Mouse (Mus musculus): ENCODE data around the gene Bpifb9b. TPM values are rescaled to one million over a fixed set of nuclear protein-coding genes. Genes with fewer than 3 reads are reported as not detected.
"Not testable (repeated sequence)": the region's sequence is repeated elsewhere in the genome, so short reads cannot be mapped to it uniquely, and the experiment has no call there.

Gene Bpifb9b
- polyA plus RNA-seq, 1 experiment from 2014 or later, result not detected

- Histone ChIP-seq H3K9me3 (no peaks in the 10 kb centered on the region), H3K4me3 (no peak overlapping the region), H3K27ac (no peak overlapping the region), H3K36me3 (peaks cover 66% of the 10 kb centered on the region), H3K27me3 (ENCODE audit: insufficient read depth, poor library complexity, severe bottlenecking) (no peaks in the 10 kb centered on the region), H3K4me1 (replicated peaks) (no peaks in the 10 kb centered on the region)
- 88% methylated on average over 3 of the region's 3 CpGs for WGBS
- no peak for DNase-seq (ENCODE audit: low spot score)
These were observed 41.1 kb downstream of the Bpifb9b start for GRCm38 (mm10) chr2:154348152-154348551.

- H3K4me1 ChIP-seq (replicated peaks); H3K9me3 ChIP-seq; DNase-seq (ENCODE audit: low spot score); H3K27me3 ChIP-seq (ENCODE audit: insufficient read depth, poor library complexity, severe bottlenecking): not testable (repeated sequence)
- peak overlapping the region; percentile 79 for H3K27ac ChIP-seq
- H3K4me3 ChIP-seq, result peak overlapping the region; percentile 42
- peaks cover 25% of the 10 kb centered on the region for H3K36me3 ChIP-seq
- WGBS, result 84% methylated on average over 16 of the region's 19 CpGs
These were observed 47.0 kb downstream of the Bpifb9b start for GRCm38 (mm10) chr2:154354000-154354425.

GRCm38 (mm10) chr2:154367510-154367909 is 60.5 kb downstream of the Bpifb9b start:
- 96% methylated on average over 1 of the region's 1 CpGs for WGBS
- Histone ChIP-seq H3K27me3 (ENCODE audit: insufficient read depth, poor library complexity, severe bottlenecking) (no peaks in the 10 kb centered on the region), H3K36me3 (peaks cover 50% of the 10 kb centered on the region), H3K4me3 (no peak overlapping the region), H3K27ac (no peak overlapping the region), H3K9me3 (no peaks in the 10 kb centered on the region), H3K4me1 (replicated peaks) (peaks cover under 1% of the 10 kb centered on the region; the same call in 1 of the 2 replicates)
- DNase-seq (ENCODE audit: low spot score), result no peak

Other genes with a start within 250 kb of the Bpifb9b start
- gene Bpifa3, start 176.9 kb upstream of the Bpifb9b start, polyA plus RNA-seq (2016; fragmentation: Nextera tagmentation; extraction: Ambion mirVana), result not detected in 2 replicates
- 0.18 TPM in 1 of 2 replicates, not detected in the other for gene Bpifa1, start 164.3 kb upstream of the Bpifb9b start, polyA plus RNA-seq (2016; fragmentation: Nextera tagmentation; extraction: Ambion mirVana)
- not detected in 2 replicates for gene Bpifa5, start 144.6 kb upstream of the Bpifb9b start, polyA plus RNA-seq (2016; fragmentation: Nextera tagmentation; extraction: Ambion mirVana)
- gene Bpifb1, start 116.4 kb upstream of the Bpifb9b start, polyA plus RNA-seq (2016; fragmentation: Nextera tagmentation; extraction: Ambion mirVana), result not detected in 2 replicates
- 0.30 and 0.41 TPM in 2 replicates for gene Bpifb5, start 83.5 kb upstream of the Bpifb9b start, polyA plus RNA-seq (2016; fragmentation: Nextera tagmentation; extraction: Ambion mirVana)
- gene Bpifb9a, start 49.4 kb upstream of the Bpifb9b start, polyA plus RNA-seq (2016; fragmentation: Nextera tagmentation; extraction: Ambion mirVana), result not detected in 2 replicates
- 13.9 and 16.0 TPM in 2 replicates for gene Cdk5rap1, start 65.8 kb downstream of the Bpifb9b start, polyA plus RNA-seq (2016; fragmentation: Nextera tagmentation; extraction: Ambion mirVana)
- 5.3 and 7.9 TPM in 2 replicates for gene Snta1, start 100.9 kb downstream of the Bpifb9b start, polyA plus RNA-seq (2016; fragmentation: Nextera tagmentation; extraction: Ambion mirVana)
- gene Cbfa2t2, start 129.3 kb downstream of the Bpifb9b start, polyA plus RNA-seq (2016; fragmentation: Nextera tagmentation; extraction: Ambion mirVana), result 79.1 and 84.9 TPM in 2 replicates
- gene 1700003F12Rik, start 239.9 kb downstream of the Bpifb9b start, polyA plus RNA-seq (2016; fragmentation: Nextera tagmentation; extraction: Ambion mirVana), result 9.5 and 10.0 TPM in 2 replicates
- 0.60 and 1.3 TPM in 2 replicates for gene Actl10, start 244.5 kb downstream of the Bpifb9b start, polyA plus RNA-seq (2016; fragmentation: Nextera tagmentation; extraction: Ambion mirVana)

Data from hindbrain, embryonic 10.5 days (tissue).